Mouse (Mus musculus) megakaryocyte-erythroid progenitor cell, adult 5-6 weeks (primary cell): ENCODE measurements around the gene Acer2. TPM values are rescaled to one million over a fixed set of nuclear protein-coding genes. Genes with fewer than 3 reads are reported as not detected.

Source experiments
- ATAC-seq: replicated peaks from 2 replicates; pipeline ENCODE4 v1.8.0; 2016; ENCODE audit warnings: mild to moderate bottlenecking, inconsistent platforms; ENCODE audit not compliant: severe bottlenecking, poor library complexity, low FRiP score, low TSS enrichment
- total RNA-seq, 2 experiments: library from RNA; stranded (forward) in 1 of 2; stranded (reverse) in 1 of 2; fragments of 200-1000, 215-1000 nt in 1 of 2; fragments of >200 nt in 1 of 2; fragmentation: Nextera tagmentation in 1 of 2; gene quantifications; 2 replicates each; pipeline ENCODE4 v1.2.3; 2014 to 2017

Acer2 gene
- total RNA-seq, 2 experiments from 2014 or later: 0.75 to 1.5 TPM

DNA sequence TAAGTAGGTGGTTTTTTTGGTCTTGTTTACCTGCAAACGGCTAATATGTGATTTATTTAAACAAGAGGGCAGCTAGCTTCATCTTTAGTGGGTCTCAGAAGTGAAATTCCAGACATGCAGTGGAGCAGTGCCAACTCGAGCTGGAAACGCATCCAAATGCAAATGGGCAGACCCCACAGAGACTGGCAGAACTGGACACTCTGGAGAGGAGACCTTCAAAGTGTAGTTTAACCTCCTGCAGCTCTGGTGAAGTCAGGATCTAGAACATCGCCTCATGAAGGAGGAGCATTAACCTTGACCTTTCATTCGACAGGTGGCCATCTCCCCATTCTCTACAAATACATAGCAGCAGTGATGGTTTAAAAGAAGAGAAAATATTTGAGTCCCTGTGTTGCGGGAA is 68.5 kb downstream of the Acer2 start:
- no peak for ATAC-seq

DNA sequence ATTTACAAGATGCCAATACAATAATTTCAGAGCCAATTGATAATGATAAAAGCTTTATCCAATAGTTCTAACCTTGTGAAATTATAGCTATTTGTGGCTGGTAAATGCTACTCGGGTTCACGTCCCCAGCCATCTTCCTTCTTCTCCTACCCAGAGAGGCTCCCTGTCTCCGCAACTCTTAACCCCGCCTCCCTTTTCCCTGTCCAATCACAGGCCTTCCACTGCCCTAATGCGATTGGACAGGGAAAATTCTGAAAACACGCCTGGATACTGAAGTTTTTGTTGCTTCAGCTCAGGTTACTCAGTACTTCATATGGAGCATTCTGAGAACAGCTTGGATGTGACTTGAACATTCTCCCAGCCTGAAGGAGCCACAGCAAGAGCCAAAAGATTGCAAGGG is 69.1 kb downstream of the Acer2 start:
- ATAC-seq: no peak

DNA sequence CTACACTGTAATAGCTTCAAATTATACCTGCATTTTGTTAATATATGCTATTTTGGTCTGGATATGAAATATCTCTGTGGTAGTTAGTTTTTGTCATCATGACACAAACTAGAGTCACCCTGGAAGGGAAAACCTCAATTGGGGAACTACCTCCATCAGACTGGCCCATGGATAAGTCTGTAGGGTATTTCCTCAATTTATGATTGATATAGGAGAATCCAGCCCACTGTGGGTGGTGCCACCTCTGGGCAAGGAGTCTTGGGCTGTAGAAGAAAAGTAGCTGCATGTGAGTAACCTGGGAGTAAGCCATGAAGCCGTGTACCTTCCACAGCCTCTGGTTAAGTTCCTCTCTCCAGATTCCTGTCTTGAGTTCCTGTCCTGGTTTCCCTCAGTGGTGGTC is 74.6 kb downstream of the Acer2 start:
- no peak for ATAC-seq

GRCm38 (mm10) chr4:86953519-86953918 is 79.3 kb downstream of the Acer2 start:
- ATAC-seq: no peak

GRCm38 (mm10) chr4:86955448-86955847 is 81.3 kb downstream of the Acer2 start:
- no peak; the same call in 1 of the 2 replicates for ATAC-seq

DNA sequence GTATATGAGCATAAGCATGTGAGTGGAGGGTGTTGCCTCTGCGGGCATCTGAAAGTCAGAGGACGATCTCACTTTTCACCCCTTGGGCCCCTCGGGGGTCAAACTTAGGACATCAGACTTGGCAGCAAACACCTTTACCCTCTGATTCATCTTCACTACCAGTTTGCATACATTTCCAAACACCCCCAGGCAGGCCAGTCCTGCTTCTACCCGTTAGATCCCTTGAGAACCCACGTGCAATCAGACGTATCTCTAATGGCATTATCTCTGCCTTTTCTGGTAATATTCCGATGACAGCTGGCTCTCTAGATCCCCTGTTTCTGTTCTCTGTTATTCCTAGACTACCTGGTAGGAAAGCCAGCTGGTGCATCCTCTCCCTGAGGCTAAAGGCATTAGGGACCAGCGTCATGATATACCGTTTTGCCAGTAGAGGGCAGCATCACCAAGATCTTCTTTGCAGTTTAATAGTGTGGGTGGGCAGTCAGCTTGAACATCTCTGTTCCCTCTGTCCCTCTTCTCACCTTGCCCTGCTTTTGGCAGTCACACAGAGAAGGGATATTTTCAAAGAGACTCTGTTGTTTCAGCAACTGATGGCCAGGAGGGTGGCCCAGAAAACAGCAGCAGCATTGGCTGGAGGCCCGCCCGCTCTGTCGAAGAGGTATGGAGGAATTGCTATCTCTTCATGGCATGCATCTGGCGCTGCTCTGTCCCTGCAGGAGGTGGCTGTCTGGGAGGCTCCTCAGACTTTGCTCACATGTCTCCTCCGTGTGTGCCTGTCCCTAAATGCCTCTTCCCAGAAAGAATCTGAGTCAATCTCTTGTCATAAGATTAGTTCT is 83.6 kb downstream of the Acer2 start:
- ATAC-seq: peak; percentile 72

DNA sequence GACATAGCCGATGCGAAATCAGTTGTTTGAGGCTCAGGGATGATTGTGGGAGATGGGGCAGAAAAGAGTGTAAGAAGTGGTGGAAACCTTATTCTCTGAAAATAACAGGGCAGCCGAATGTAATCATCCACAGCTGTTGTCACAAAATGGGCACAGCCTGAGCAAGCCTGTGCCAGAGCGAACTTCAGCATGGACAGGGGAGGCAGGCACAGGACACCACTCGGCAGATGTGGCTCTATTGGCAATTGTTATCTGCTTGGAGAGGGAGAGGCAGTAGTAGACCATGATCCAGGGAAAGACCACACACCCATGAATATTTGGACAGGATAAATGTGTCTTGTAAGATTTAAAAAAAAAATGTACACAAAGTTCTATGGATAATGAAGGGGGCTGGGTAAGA is 103.1 kb downstream of the Acer2 start:
- ATAC-seq: no peak

Other genes starting within 250 kb of the Acer2 start
- gene Plin2, start 204.3 kb upstream of the Acer2 start, total RNA-seq (2014; fragmentation: Nextera tagmentation): 60.3 and 71.1 TPM in 2 replicates
- 80.0 and 80.6 TPM in 2 replicates for gene Plin2, start 204.3 kb upstream of the Acer2 start, total RNA-seq (2017)
- 15.0 and 21.6 TPM in 2 replicates for gene Dennd4c, start 125.8 kb upstream of the Acer2 start, total RNA-seq (2014; fragmentation: Nextera tagmentation)
- gene Dennd4c, start 125.8 kb upstream of the Acer2 start, total RNA-seq (2017): 37.0 and 38.0 TPM in 2 replicates
- 3,729 and 3,811 TPM in 2 replicates for gene Rps6, start 17.0 kb upstream of the Acer2 start, total RNA-seq (2014; fragmentation: Nextera tagmentation)
- gene Rps6, start 17.0 kb upstream of the Acer2 start, total RNA-seq (2017): 1,714 and 1,757 TPM in 2 replicates